7 mouse cellular contexts compared by ENCODE assay signal in the genomic region with DNA sequence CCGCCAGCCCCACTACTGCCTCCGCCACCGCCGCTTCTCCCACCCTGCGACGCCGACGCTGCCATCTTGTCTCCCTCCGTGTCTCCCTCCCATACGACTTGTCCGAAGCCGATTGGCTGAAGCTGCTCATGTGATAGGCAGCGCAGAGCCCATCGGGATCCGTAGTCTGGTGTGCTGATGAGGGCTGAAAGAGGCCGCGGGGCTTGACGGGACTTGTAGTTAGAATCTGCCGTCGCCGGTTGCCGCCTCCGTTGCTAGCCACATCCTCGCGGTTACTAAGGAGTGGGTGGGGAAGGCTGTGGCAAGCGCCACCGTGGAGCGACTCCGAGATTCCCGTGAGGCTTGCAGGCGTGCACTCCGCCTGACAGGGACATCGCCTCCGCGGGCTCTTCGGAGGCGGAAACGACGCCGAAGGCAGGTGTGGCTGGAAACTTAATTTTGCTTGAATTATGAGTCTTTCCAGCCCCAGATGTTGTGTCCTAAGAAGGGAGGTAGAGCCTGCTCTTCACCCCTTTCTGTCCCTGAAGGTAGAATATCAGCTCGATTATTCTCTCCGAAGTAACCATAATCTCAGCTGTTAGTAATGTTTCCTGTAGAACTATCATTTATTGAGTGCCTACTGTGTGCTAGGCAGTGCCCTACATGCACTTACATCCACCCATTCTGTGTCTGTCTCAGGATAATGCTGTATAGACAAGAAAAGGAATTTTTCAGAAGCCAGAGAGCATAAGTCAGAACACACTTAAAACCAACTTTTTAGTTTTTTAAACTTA. TPM values are rescaled to one million over a fixed set of nuclear protein-coding genes. Genes with fewer than 3 reads are reported as not detected.
A peak's percentile ranks its signal among the peaks of the same experiment; 100 is the strongest.
DNase-seq lines count a peak whose midpoint lies in the region; ATAC-seq lines count a peak whose summit lies in the region.

Gene Xrra1 (plus strand): TSS at position 304 of the 773 bp plus-strand sequence.

- H3K9ac ChIP-seq in embryonic facial prominence, embryonic 12.5 days: peak within 1 kb of the TSS; percentile 82
- H3K9ac ChIP-seq in limb, embryonic 11.5 days (ENCODE audit: low read length): peak within 1 kb of the TSS; percentile 95
- peak within 1 kb of the TSS; percentile 79 for H3K9ac ChIP-seq in midbrain, embryonic 14.5 days (replicated peaks; ENCODE audit: low read length)

- DNase-seq in adrenal gland, postnatal 25 days: peak; percentile 95
- DNase-seq in heart, adult 11 months: peak; percentile 100
- DNase-seq in kidney, adult 18-20 months: peak; percentile 94
- peak; percentile 98 for DNase-seq in limb, embryonic 11.5 days (ENCODE audit: low spot score)
- DNase-seq in midbrain, embryonic 14.5 days: peak; percentile 99
- DNase-seq in spleen, adult 18-20 months: peak; percentile 89 to 90

- H3K36me3 ChIP-seq in embryonic facial prominence, embryonic 12.5 days: peaks cover 14% of the 10 kb centered on the region
- peaks cover 3% of the 10 kb centered on the region; the same call in 1 of the 2 replicates for H3K36me3 ChIP-seq in limb, embryonic 11.5 days (ENCODE audit: control insufficient read depth, insufficient read depth, low read length)
- H3K36me3 ChIP-seq in midbrain, embryonic 14.5 days (ENCODE audit: control insufficient read depth, insufficient read depth, low read length): peaks cover 9% of the 10 kb centered on the region; the same call in 1 of the 2 replicates

- WGBS in embryonic facial prominence, embryonic 12.5 days: under 1% methylated on average over 42 of the region's 42 CpGs
- under 1% methylated on average over 42 of the region's 42 CpGs for WGBS in limb, embryonic 11.5 days
- WGBS in midbrain, embryonic 14.5 days: under 1% methylated on average over 42 of the region's 42 CpGs

- H3K4me3 ChIP-seq in embryonic facial prominence, embryonic 12.5 days: peak within 1 kb of the TSS; percentile 74
- peak within 1 kb of the TSS; percentile 89 for H3K4me3 ChIP-seq in limb, embryonic 11.5 days (ENCODE audit: low read depth, low read length)
- peak within 1 kb of the TSS; percentile 70 for H3K4me3 ChIP-seq in midbrain, embryonic 14.5 days (replicated peaks; ENCODE audit: low read depth, low read length)

- H3K4me1 ChIP-seq in embryonic facial prominence, embryonic 12.5 days: peaks cover 17% of the 10 kb centered on the region
- peaks cover 5% of the 10 kb centered on the region for H3K4me1 ChIP-seq in limb, embryonic 11.5 days (ENCODE audit: control insufficient read depth, insufficient read depth, low read length)
- peaks cover 11% of the 10 kb centered on the region for H3K4me1 ChIP-seq in midbrain, embryonic 14.5 days (ENCODE audit: control insufficient read depth, insufficient read depth, low read length)

- peak within 1 kb of the TSS; percentile 63; the same call in 1 of the 2 replicates for H3K27ac ChIP-seq in embryonic facial prominence, embryonic 12.5 days
- H3K27ac ChIP-seq in limb, embryonic 11.5 days (replicated peaks; ENCODE audit: low read depth, low read length): no peak within 1 kb of the TSS; the same call in 1 of the 2 replicates
- H3K27ac ChIP-seq in midbrain, embryonic 14.5 days (replicated peaks; ENCODE audit: low read depth, low read length): peak within 1 kb of the TSS; percentile 84

- no peaks in the 10 kb centered on the region for H3K27me3 ChIP-seq in embryonic facial prominence, embryonic 12.5 days
- no peaks in the 10 kb centered on the region for H3K27me3 ChIP-seq in limb, embryonic 11.5 days (ENCODE audit: control insufficient read depth, insufficient read depth, low read length)
- no peaks in the 10 kb centered on the region for H3K27me3 ChIP-seq in midbrain, embryonic 14.5 days (ENCODE audit: control insufficient read depth, insufficient read depth, low read length)

- peak; percentile 97 for ATAC-seq in embryonic facial prominence, embryonic 12.5 days (ENCODE audit: insufficient number of reproducible peaks, insufficient read depth, low FRiP score, low TSS enrichment)
- peak; percentile 97 for ATAC-seq in limb, embryonic 11.5 days (ENCODE audit: insufficient number of reproducible peaks, low FRiP score, low TSS enrichment, low read depth)
- peak; percentile 98 for ATAC-seq in midbrain, embryonic 14.5 days (ENCODE audit: low FRiP score, low TSS enrichment)

- H3K4me2 ChIP-seq in embryonic facial prominence, embryonic 12.5 days (replicated peaks): peak within 1 kb of the TSS; percentile 82
- H3K4me2 ChIP-seq in limb, embryonic 11.5 days (ENCODE audit: low read depth, severe bottlenecking): peak within 1 kb of the TSS; percentile 61
- H3K4me2 ChIP-seq in midbrain, embryonic 14.5 days (ENCODE audit: low read length): peak within 1 kb of the TSS; percentile 86

- no peaks in the 10 kb centered on the region for H3K9me3 ChIP-seq in embryonic facial prominence, embryonic 12.5 days
- no peaks in the 10 kb centered on the region for H3K9me3 ChIP-seq in limb, embryonic 11.5 days (ENCODE audit: control insufficient read depth, low read length)
- H3K9me3 ChIP-seq in midbrain, embryonic 14.5 days (ENCODE audit: control insufficient read depth, low read length): no peaks in the 10 kb centered on the region

RNA-seq across cellular contexts. Expression of gene Xrra1, which starts in this region (rescaled TPM):
- total RNA-seq in adrenal gland, postnatal 25 days (2021): 2.9 and 6.4 TPM in 2 replicates
- 0.20 and 0.43 TPM in 2 replicates for polyA plus RNA-seq in embryonic facial prominence, embryonic 12.5 days (2016; fragmentation: Nextera tagmentation; extraction: Ambion mirVana)
- polyA plus RNA-seq in limb, embryonic 11.5 days (2014; fragmentation: Nextera tagmentation; extraction: Ambion mirVana): 0.21 and 0.36 TPM in 2 replicates
- 1.0 and 1.2 TPM in 2 replicates for polyA plus RNA-seq in midbrain, embryonic 14.5 days (2014; fragmentation: Nextera tagmentation; extraction: Ambion mirVana)

Comparison
In these comparisons a context has a peak if more than half of its experiments do, and no peak if none do; other contexts are left out.
1. Peak in ATAC-seq, H3K4me3 ChIP-seq, H3K27ac ChIP-seq, H3K9ac ChIP-seq and H3K4me2 ChIP-seq in embryonic facial prominence, embryonic 12.5 days; RNA of the gene not detected or under 1 TPM.
2. Peak in DNase-seq, ATAC-seq, H3K4me3 ChIP-seq, H3K9ac ChIP-seq and H3K4me2 ChIP-seq in limb, embryonic 11.5 days; RNA of the gene not detected or under 1 TPM.